Mouse (Mus musculus): ENCODE measurements at regions not wholly inside any gene's neighbourhood (a gene's known extent, or its start where the extent isn't known, plus 50 kb on each side); places are given as distances from the start of the nearest gene placed in this dataset.
"Not testable (repeated sequence)": the region's sequence is repeated elsewhere in the genome, so short reads cannot be mapped to it uniquely, and the experiment has no call there.

DNA sequence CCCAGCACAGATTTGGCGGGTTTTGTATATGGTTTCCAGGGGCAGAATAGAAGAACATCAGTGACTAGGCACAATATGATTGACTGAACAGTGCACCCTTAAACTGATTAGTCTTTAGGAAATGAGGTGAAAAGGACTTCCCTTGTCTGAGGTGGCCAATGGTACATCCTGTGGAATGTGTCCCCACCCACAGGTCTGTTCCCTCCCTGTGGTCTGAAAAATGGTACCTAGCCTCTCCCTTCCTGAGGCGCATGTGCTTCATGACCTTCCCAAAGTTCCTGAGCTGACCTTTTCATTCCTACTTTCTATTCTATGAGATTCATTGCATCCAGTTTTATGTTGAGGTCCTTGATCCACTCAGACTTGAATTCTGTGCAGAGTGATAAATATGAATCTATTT, 76.0 kb downstream of the Zfp97 start:
- H3K36me3 ChIP-seq (ENCODE audit: control insufficient read depth, insufficient read depth); H3K4me1 ChIP-seq (replicated peaks; ENCODE audit: control insufficient read depth, insufficient read depth, low read length); H3K4me2 ChIP-seq (replicated peaks; ENCODE audit: low read depth); ATAC-seq; H3K4me3 ChIP-seq (ENCODE audit: low read depth, low read length); H3K27me3 ChIP-seq (replicated peaks; ENCODE audit: control insufficient read depth, insufficient read depth, low read length); H3K27ac ChIP-seq (ENCODE audit: low read depth, low read length); H3K9ac ChIP-seq (ENCODE audit: low read depth, low read length): not testable (repeated sequence)
- 95% methylated on average over 1 of the region's 2 CpGs for WGBS
- H3K9me3 ChIP-seq (ENCODE audit: control insufficient read depth): peaks cover 16% of the 10 kb centered on the region; the same call in 1 of the 2 replicates

DNA sequence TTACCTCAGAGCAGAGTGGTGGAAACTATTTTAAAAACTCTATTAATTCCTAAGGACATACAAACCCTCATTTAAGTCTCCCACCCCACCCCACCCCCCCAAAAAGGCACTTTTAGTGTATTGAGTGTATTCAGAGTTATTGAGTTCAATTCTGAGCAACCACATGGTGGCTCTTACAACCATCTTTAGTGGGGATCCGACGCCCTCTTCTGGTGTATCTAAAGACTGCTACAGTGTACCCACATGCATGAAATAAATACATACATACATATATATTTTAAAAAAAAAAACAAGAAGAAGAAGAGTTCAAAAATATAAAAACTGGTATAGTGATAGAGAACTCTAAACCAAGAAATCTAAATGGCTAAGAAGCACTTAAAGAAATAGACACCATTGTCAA, 107.9 kb downstream of the Zfp97 start:
- no peaks in the 10 kb centered on the region for H3K4me1 ChIP-seq (replicated peaks; ENCODE audit: control insufficient read depth, insufficient read depth, low read length)
- 23% methylated on average over 2 of the region's 2 CpGs for WGBS

DNA sequence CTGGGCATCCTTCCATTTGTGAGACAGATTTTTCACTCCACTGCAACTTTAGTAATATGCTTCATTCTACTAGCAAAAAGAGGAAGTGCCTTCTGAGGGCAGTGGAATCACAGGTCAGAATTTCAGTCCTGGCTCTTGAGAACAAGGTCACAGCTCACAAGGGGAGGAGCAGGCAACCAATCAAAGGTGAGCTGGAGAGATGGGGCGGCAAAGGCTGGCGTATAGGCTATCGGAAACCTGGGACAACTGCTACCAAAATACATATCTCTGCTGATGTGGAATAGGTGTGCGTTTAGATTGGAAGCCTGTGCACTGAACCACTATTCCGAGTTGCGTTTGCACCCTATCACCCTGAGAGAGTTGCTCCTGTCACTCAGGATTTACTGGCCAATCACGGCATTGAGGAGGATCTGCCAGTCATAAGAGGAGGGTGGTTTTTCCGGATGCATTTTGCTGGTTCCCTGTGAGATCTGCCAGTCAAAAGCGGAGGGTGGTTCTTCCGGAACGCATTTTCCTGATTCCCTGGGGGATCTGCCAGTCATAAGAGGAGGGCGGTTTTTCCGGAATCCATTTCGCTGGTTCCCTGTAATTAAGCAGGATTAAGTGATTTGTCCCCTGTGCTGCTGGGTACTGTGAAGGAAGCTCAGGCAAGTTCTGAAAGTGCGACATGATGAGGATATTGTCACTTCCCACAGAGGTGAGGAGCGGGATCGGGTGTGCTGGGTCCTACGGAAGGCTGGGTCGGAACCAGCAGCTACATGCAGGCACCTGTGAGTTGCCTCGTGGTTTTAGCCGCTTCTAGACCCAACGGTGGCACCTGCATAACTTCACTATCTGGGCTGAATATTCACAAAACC, 113.3 kb downstream of the Zfp97 start:
- not testable (repeated sequence) for H3K27ac ChIP-seq (ENCODE audit: low read depth, low read length); H3K4me1 ChIP-seq (replicated peaks; ENCODE audit: control insufficient read depth, insufficient read depth, low read length); H3K27me3 ChIP-seq (replicated peaks; ENCODE audit: control insufficient read depth, insufficient read depth, low read length); H3K9me3 ChIP-seq (ENCODE audit: control insufficient read depth); H3K36me3 ChIP-seq (ENCODE audit: control insufficient read depth, insufficient read depth)
- WGBS: 1% methylated on average over 15 of the region's 22 CpGs
- peak; percentile 100 for ATAC-seq
- Histone ChIP-seq H3K4me3 (ENCODE audit: low read depth, low read length) (peak overlapping the region; percentile 53), H3K9ac (ENCODE audit: low read depth, low read length) (peak overlapping the region; percentile 37; the same call in 1 of the 2 replicates), H3K4me2 (replicated peaks; ENCODE audit: low read depth) (peak overlapping the region; percentile 63)

More for the DNA sequence above, 107.9 kb downstream of the Zfp97 start:
- no peak for TF ChIP-seq CTCF (IDR thresholded peaks at IDR 0.05; ENCODE audit: low read depth)
- H3K27ac ChIP-seq (ENCODE audit: low read depth, low read length): no peak overlapping the region
- H3K4me3 ChIP-seq (ENCODE audit: low read depth, low read length): no peak overlapping the region
- H3K36me3 ChIP-seq (ENCODE audit: control insufficient read depth, insufficient read depth): no peaks in the 10 kb centered on the region
- H3K9ac ChIP-seq (ENCODE audit: low read depth, low read length): no peak overlapping the region
- H3K4me2 ChIP-seq (replicated peaks; ENCODE audit: low read depth): no peak overlapping the region
- no peak for ATAC-seq
- H3K9me3 ChIP-seq (ENCODE audit: control insufficient read depth): no peaks in the 10 kb centered on the region
- no peaks in the 10 kb centered on the region for H3K27me3 ChIP-seq (replicated peaks; ENCODE audit: control insufficient read depth, insufficient read depth, low read length)

DNA sequence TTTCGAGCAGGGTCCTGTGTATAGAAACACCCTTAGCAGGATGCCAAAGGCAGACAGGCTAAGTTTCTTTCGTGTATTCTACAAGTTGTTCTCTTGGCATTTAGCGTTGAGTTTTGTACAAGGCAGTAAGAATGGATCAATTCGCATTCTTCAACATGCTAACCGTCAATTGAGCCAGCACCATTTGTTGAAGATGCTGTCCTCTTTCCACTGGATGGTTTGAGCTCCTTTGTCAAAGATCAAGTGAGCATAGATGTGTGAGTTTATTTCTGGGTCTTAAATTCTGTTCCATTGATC, 113.9 kb downstream of the Zfp97 start:
- peak overlapping the region; percentile 53 for H3K4me3 ChIP-seq (ENCODE audit: low read depth, low read length)
- under 1% methylated on average over 5 of the region's 5 CpGs for WGBS
- peak overlapping the region; percentile 63 for H3K4me2 ChIP-seq (replicated peaks; ENCODE audit: low read depth)
- H3K9ac ChIP-seq (ENCODE audit: low read depth, low read length): peak overlapping the region; percentile 37; the same call in 1 of the 2 replicates
- H3K4me1 ChIP-seq (replicated peaks; ENCODE audit: control insufficient read depth, insufficient read depth, low read length); H3K27me3 ChIP-seq (replicated peaks; ENCODE audit: control insufficient read depth, insufficient read depth, low read length); ATAC-seq; H3K9me3 ChIP-seq (ENCODE audit: control insufficient read depth); H3K36me3 ChIP-seq (ENCODE audit: control insufficient read depth, insufficient read depth); H3K27ac ChIP-seq (ENCODE audit: low read depth, low read length): not testable (repeated sequence)

Measured in intestine, postnatal 0 days (tissue).